Mouse (Mus musculus) B cell, adult 2 months (primary cell): ENCODE results near the gene Ccdc57.

Experiments
- DNase-seq, 2 experiments: peaks; one replicate each; pipeline ENCODE4 v3.0.0; 2022

Gene Ccdc57

GRCm38 (mm10) chr11:120951237-120951636 lies 18.6 kb upstream of the Ccdc57 start:
- DNase-seq: no peak

GRCm38 (mm10) chr11:120950281-120951202 lies 17.9 kb upstream of the Ccdc57 start:
- DNase-seq: peak; percentile 58 to 60

- no peak for DNase-seq
Observed at GRCm38 (mm10) chr11:120949863-120950262, 17.2 kb upstream of the Ccdc57 start.

GRCm38 (mm10) chr11:120948861-120949851 lies 16.5 kb upstream of the Ccdc57 start:
- DNase-seq: peak; percentile 43 to 47

GRCm38 (mm10) chr11:120948328-120948727 lies 15.7 kb upstream of the Ccdc57 start, which contains the start of gene Slc16a3:
Gene Slc16a3, plus strand, starts transcription at chr11:120948480.
- peak; percentile 22 to 36 for DNase-seq

- DNase-seq: no peak
Observed at GRCm38 (mm10) chr11:120945926-120946325, 13.3 kb upstream of the Ccdc57 start.

GRCm38 (mm10) chr11:120945266-120945665 lies 12.6 kb upstream of the Ccdc57 start:
- no peak for DNase-seq

- no peak for DNase-seq
Observed at GRCm38 (mm10) chr11:120940959-120941358, 8.3 kb upstream of the Ccdc57 start.

DNA sequence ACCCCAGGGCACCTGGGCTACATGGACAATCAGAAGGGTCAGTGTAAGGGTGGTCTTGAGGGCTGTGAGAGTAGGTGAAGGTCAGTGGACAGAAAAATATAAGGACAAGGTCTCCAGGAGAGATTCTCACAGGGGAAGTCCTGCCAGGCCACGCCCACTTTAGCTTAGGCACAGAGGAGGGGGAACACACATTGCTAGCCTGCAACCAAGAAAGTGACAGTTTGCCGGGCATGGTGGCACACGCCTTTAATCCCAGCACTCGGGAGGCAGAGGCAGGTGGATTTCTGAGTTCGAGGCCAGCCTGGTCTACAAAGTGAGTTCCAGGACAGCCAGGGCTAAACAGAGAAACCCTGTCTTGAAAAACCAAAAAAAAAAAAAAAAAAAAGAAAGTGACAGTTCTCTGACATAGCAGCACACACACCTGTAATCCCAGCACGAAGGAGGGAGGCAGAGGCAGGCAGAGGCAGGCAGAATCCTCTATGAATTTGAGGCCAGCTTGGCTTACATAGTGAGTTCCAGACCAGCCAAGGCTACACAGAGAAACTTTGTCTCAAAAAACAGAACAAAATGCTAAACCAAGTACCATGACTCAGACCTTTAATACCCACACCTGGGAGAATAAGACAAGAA lies 7.2 kb upstream of the Ccdc57 start:
- DNase-seq: no peak

GRCm38 (mm10) chr11:120938795-120939194 lies 6.1 kb upstream of the Ccdc57 start:
- no peak for DNase-seq

DNA sequence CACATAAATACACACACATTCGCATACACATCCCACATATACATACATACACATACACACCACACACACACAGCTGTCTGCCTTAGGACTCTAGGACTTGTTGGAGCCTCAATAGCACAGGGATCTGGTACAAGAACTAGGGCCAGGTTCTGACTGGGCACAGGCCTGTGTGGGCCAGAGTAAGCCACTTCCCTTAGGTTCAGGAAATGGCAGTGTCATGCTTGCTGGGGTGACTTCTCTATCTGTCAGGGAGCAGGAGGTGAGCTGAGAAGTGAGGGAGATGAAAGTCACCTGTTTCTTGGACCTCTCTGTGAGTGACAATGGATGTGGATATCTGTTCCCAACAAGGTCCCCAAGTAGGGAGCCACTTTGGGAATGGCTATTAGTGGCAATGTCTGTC lies 5.3 kb upstream of the Ccdc57 start:
- DNase-seq: no peak

GRCm38 (mm10) chr11:120931479-120931878 lies 1.2 kb downstream of the Ccdc57 start:
- DNase-seq: no peak

DNA sequence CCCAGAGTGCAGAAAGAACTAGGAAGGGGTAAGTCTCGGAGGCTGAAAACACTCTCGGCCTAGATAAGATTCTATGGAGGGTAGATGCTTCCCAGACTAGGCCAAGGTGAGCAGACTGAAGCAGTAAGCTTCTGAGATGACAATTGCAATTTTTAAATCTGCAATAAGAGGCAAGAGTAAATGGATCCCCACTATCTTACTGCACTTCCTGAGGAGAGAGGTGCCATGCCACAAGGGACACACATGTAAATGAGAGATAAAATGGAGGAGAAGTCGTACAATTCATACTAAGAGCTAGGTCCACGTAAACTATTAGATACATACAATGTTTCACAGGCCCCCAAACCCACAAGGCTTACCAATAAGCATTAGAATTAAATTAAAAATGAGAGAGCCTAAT lies 4.2 kb downstream of the Ccdc57 start:
- DNase-seq: no peak

GRCm38 (mm10) chr11:120922528-120922927 lies 10.1 kb downstream of the Ccdc57 start:
- no peak for DNase-seq

DNA sequence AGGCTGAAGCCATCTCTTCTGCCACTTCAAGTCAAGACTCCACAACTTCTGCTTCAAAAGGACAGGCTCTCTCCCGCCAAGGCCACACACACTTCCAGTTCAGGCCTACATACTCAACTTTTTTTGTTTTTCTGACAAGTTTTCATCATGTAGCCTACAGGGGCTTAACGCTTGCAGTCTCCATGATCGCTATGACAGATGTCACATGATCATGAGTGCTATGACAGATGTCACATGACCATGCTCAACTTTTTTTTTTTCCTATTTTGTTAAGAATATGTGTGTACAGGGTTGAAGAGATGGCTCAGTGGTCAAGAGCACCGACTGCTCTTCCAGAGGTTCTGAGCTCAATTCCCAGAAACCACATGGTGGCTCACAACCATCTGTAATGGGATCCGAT lies 14.9 kb downstream of the Ccdc57 start:
- no peak for DNase-seq

DNA sequence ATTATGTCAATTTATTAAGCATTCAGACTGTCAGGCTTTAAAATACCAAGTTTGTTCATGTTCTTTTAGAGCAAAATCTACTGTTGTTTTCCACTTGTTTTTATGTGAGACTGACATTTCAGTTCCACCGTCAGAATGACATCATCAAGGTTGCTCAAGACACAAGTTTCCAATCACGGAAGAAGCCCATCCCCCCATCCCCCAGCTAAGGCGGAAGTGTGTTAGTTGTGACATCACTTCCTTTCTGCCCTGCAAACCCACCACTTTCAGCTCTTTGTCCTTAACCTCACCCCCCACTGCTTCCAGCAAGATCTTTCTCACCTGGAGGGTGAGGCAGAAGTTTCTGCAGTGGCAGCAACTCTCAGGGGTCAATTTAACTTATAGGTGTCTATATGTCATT lies 16.2 kb downstream of the Ccdc57 start:
- peak; percentile 45 to 47 for DNase-seq

- DNase-seq: no peak
Observed at GRCm38 (mm10) chr11:120913796-120914195, 18.9 kb downstream of the Ccdc57 start.

DNA sequence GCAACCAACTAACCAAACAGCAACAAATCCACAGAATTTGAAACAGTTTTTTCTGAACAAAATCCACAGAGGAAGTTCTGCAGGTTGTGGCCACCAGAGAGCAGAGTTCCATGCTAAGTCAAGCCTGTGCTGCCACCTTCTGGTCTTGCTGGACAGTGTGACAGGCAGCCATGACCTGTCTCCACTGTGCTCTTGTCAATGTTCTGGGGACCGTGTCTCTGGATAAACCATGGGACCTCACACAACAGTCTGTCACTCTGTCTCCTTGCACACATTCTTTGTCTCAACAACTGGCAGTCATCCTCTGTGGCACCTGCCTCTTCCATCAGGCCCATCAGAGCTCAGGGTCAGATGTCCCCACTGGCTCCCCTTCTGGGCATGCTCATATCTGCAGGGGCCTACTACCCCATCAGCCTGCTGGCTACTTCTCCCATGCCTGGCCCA lies 27.2 kb downstream of the Ccdc57 start:
- peak; percentile 79 to 80 for DNase-seq

DNA sequence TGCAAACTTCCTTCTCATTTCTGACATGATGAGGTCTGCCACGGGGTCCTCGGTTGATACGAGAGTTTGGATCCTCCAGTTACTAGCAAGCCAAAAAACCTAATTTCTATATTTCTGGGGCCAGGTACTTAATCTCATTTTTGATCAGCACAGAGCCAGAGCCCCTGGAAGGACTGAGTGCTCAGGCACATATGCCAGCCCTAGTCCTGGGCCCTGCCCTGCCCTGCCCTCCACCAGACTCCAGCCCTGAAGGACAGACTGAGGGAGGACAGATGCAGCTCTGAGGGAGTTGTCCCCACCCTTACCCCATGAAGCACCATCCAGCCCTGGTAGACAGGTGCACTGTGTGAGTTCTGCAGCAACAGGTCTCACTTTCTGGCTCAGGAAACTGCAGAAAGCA lies 28.1 kb downstream of the Ccdc57 start:
- no peak for DNase-seq

DNA sequence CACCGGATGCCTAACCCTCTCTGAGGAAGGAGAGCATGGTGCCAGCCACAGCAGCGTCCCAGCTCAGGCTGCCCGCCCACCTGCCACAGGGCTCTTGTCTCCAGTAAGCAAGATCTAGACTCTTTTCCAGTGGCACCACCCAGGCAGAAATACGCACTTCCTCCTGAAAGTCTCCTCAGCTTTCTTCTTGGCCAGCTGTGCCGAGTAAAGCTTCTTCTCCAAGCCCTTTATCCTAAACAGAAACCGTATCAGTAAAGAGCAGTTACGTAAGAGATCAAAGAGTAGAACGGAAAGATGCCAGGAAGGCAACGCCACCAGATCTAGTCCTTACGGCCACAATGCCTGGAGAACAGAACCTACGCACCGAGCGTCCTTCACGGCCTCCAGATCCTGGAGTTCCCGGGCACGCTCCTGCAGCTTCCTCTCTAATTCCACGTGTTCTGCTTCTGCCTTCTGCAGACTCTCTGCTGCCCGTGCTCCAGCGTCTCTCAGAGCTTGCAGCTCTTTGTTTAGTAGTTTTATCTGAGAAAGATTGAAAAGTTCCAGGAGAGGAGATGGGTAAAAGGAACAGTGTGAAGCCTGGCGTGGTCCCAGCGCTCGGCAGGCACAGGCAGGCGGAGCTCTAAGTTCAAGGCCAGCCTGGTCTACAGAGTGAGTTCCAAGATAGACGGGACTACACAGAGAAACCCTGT lies 29.4 kb downstream of the Ccdc57 start:
- no peak for DNase-seq

- no peak for DNase-seq
Observed at GRCm38 (mm10) chr11:120902487-120903142, 30.1 kb downstream of the Ccdc57 start.
